Mouse (Mus musculus): Measurements from ENCODE around the gene Trpm8.

Gene Trpm8

GRCm38 (mm10) chr1:88286136-88286845 is 8.8 kb downstream of the Trpm8 start:
- no peak for DNase-seq

- no peak for DNase-seq
These were observed 9.6 kb downstream of the Trpm8 start for GRCm38 (mm10) chr1:88286887-88287696.

GRCm38 (mm10) chr1:88287697-88287980 is 10.2 kb downstream of the Trpm8 start:
- no peak for DNase-seq

GRCm38 (mm10) chr1:88288056-88288788 is 10.8 kb downstream of the Trpm8 start:
- no peak for DNase-seq

GRCm38 (mm10) chr1:88288789-88289127 is 11.3 kb downstream of the Trpm8 start:
- DNase-seq = no peak

- DNase-seq = no peak
These were observed 11.7 kb downstream of the Trpm8 start for GRCm38 (mm10) chr1:88289152-88289551.

- DNase-seq = no peak
These were observed 12.5 kb downstream of the Trpm8 start for GRCm38 (mm10) chr1:88289917-88290316.

- no peak for DNase-seq
These were observed 13.1 kb downstream of the Trpm8 start for GRCm38 (mm10) chr1:88290511-88290910.

GRCm38 (mm10) chr1:88291409-88292005 is 14.0 kb downstream of the Trpm8 start:
- no peak for DNase-seq

- DNase-seq = no peak
These were observed 14.6 kb downstream of the Trpm8 start for GRCm38 (mm10) chr1:88292057-88292456.

GRCm38 (mm10) chr1:88294650-88295049 is 17.2 kb downstream of the Trpm8 start:
- DNase-seq = no peak

GRCm38 (mm10) chr1:88296171-88296920 is 18.9 kb downstream of the Trpm8 start:
- no peak for DNase-seq

- DNase-seq = no peak
These were observed 20.2 kb downstream of the Trpm8 start for GRCm38 (mm10) chr1:88297480-88298258.

GRCm38 (mm10) chr1:88298686-88299528 is 21.4 kb downstream of the Trpm8 start:
- no peak for DNase-seq

- no peak for DNase-seq
These were observed 22.1 kb downstream of the Trpm8 start for GRCm38 (mm10) chr1:88299529-88299945.

GRCm38 (mm10) chr1:88300301-88301050 is 23.0 kb downstream of the Trpm8 start:
- DNase-seq = no peak

GRCm38 (mm10) chr1:88301121-88302014 is 23.9 kb downstream of the Trpm8 start:
- DNase-seq = no peak

GRCm38 (mm10) chr1:88302057-88302740 is 24.7 kb downstream of the Trpm8 start:
- DNase-seq = no peak
